Mouse (Mus musculus) ES-E14 (cell line): ENCODE data around the gene Nfib. TPM values are rescaled to one million over a fixed set of nuclear protein-coding genes. Genes with fewer than 3 reads are reported as not detected.

Experiments used
- DNase-seq: peaks from one replicate; pipeline ENCODE4 v3.0.0-alpha.2; 2013; ENCODE audit warnings: low read depth, low spot score
- H3K27ac ChIP-seq: 2 replicates; pipeline ENCODE4 v1.5.1; 2012; ENCODE audit warnings: low read depth, mild to moderate bottlenecking, low read length, moderate library complexity, mixed read lengths; ENCODE audit not compliant: poor library complexity, insufficient read depth, severe bottlenecking
- H3K36me3 ChIP-seq: 2 replicates; pipeline ENCODE4 v1.6.1; 2012; ENCODE audit warnings: mild to moderate bottlenecking, low read length, moderate library complexity, mixed read lengths; ENCODE audit not compliant: control insufficient read depth, poor library complexity, insufficient read depth, severe bottlenecking
- H3K4me1 ChIP-seq, 2 experiments: fragments of 150-350 bp in 1 of 2; sonication (generic) in 1 of 2; 2 replicates each; pipeline ENCODE4 v1.6.1; 2012; ENCODE audit warnings: low read length in 2 of 2, mild to moderate bottlenecking in 1 of 2, mixed read lengths in 1 of 2; ENCODE audit not compliant: control insufficient read depth in 2 of 2, insufficient read depth in 2 of 2, poor library complexity in 1 of 2
- H3K4me3 ChIP-seq, 2 experiments: fragments of 150-350 bp in 1 of 2; sonication (generic) in 1 of 2; 2 replicates each; pipeline ENCODE4 v1.5.1; 2012; ENCODE audit warnings: low read length in 2 of 2, low read depth in 1 of 2, mild to moderate bottlenecking in 1 of 2, mixed read lengths in 1 of 2; ENCODE audit not compliant: insufficient read depth in 1 of 2, poor library complexity in 1 of 2, severe bottlenecking in 1 of 2
- H3K9ac ChIP-seq: 2 replicates; pipeline ENCODE4 v1.6.1; 2012; ENCODE audit warnings: low read depth, mild to moderate bottlenecking, low read length, mixed read lengths; ENCODE audit not compliant: poor library complexity, insufficient read depth, severe bottlenecking
- H3K9me3 ChIP-seq: fragments of 150-350 bp; sonication (generic); 2 replicates; pipeline ENCODE4 v1.6.1; 2012; ENCODE audit warnings: low read depth, mild to moderate bottlenecking, low read length; ENCODE audit not compliant: control insufficient read depth, insufficient read depth
- CHD2 ChIP-seq: IDR thresholded peaks from 2 replicates; pipeline ENCODE4 v1.6.1; 2014; ENCODE audit warnings: mild to moderate bottlenecking, low read depth, low read length, inconsistent platforms
- HCFC1 ChIP-seq: IDR thresholded peaks from 2 replicates; pipeline ENCODE4 v1.6.1; 2012; ENCODE audit warnings: low read length, inconsistent platforms, borderline replicate concordance; ENCODE audit not compliant: insufficient read depth
- MAFK ChIP-seq: IDR thresholded peaks from 2 replicates; pipeline ENCODE4 v1.6.1; 2014; ENCODE audit warnings: mild to moderate bottlenecking, low read depth, low read length, inconsistent platforms; ENCODE audit not compliant: insufficient read depth
- ZC3H11A ChIP-seq: IDR thresholded peaks from 2 replicates; pipeline ENCODE4 v1.6.1; 2012; ENCODE audit warnings: low read depth, mild to moderate bottlenecking, inconsistent platforms, low read length, borderline replicate concordance
- ZNF384 ChIP-seq: IDR thresholded peaks from 2 replicates; pipeline ENCODE4 v1.6.1; 2012; ENCODE audit warnings: low read depth, low read length, inconsistent platforms
- in situ Hi-C, 2 experiments: fragments of 600-800 bp; cut with MboI; formaldehyde crosslinking; loops; one replicate each; pipeline ENCODE4 v1.15.1; 2025; ENCODE audit warnings: low sequenced_read_pairs in 2 of 2, inconsistent platforms in 1 of 2; ENCODE audit not compliant: unreplicated experiment in 2 of 2
- total RNA-seq: library from RNA; depleted of rRNA; stranded (reverse); fragments of 300-350 nt; gene quantifications from 2 replicates; pipeline ENCODE4 v1.2.3, GENCODE M21; 2012

Gene Nfib
- total RNA-seq, 1 experiment, result 8.9 TPM

DNA sequence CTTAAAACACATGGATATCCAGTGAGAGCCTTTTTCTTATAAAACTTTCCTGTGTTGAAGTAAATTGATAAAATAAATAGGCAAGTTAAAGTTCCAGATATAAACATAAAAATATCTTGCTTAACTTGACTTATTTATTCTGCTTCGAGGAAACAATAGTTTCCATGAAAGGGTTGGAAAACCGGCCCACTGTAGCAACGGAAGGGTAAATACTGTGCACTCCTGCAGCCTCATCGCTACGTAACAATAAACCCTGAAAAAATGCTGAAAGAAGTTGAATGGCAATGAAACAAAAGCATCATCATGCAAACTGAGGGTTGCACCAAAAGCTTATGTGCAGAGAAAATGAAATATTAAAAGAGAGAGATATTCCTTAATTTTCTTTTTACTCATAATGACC is 203.5 kb downstream of the Nfib start:
- in situ Hi-C loops, result no loop called here
- no peak overlapping the region for H3K4me3 ChIP-seq
- no peak overlapping the region for H3K27ac ChIP-seq

DNA sequence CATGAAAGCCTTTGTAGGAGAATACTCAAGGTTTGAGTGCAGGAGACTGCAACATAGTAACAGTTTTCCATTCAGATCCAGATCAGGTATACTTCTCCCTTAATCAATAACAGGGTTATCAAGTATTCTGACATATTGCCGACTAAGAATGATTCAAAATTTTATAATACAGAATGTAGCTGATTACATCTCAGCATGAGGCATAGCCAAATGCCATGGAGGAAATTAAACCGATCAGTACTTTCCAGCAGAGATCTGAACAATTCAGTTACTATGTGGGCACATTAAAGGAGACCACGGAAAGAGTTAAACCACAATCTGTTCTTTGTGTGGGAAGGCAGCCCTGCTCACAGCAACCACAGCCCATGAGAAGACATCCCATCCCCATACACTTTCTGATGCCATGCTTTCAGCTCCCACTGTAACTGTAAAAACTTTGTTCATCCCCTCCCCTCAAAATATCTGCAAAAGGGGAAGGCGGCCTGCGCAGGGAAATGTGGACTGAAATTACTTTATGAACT is 204.9 kb downstream of the Nfib start:
- Histone ChIP-seq H3K4me3 (no peak overlapping the region), H3K36me3 (peaks cover 7% of the 10 kb centered on the region), H3K9ac (no peak overlapping the region; the same call in 1 of the 2 replicates), H3K9me3 (no peaks in the 10 kb centered on the region), H3K4me1 (peaks cover 0 to 2% of the 10 kb centered on the region in 2 experiments; a peak in 1 of 4 replicates), H3K27ac (no peak overlapping the region)
- in situ Hi-C loops, result no loop called here
- TF ChIP-seq CHD2 (no peak), ZNF384 (no peak), ZC3H11A (no peak), HCFC1 (no peak), MAFK (no peak)
- no peak for DNase-seq

More for the DNA sequence above, 203.5 kb downstream of the Nfib start:
- TF ChIP-seq HCFC1 (no peak), CHD2 (no peak), ZC3H11A (no peak), ZNF384 (no peak), MAFK (no peak)
- no peak for DNase-seq
- no peaks in the 10 kb centered on the region for H3K9me3 ChIP-seq
- peaks cover 0 to 2% of the 10 kb centered on the region in 2 experiments; a peak in 1 of 4 replicates for H3K4me1 ChIP-seq
- H3K9ac ChIP-seq, result no peak overlapping the region
- H3K36me3 ChIP-seq, result peaks cover 7% of the 10 kb centered on the region

DNA sequence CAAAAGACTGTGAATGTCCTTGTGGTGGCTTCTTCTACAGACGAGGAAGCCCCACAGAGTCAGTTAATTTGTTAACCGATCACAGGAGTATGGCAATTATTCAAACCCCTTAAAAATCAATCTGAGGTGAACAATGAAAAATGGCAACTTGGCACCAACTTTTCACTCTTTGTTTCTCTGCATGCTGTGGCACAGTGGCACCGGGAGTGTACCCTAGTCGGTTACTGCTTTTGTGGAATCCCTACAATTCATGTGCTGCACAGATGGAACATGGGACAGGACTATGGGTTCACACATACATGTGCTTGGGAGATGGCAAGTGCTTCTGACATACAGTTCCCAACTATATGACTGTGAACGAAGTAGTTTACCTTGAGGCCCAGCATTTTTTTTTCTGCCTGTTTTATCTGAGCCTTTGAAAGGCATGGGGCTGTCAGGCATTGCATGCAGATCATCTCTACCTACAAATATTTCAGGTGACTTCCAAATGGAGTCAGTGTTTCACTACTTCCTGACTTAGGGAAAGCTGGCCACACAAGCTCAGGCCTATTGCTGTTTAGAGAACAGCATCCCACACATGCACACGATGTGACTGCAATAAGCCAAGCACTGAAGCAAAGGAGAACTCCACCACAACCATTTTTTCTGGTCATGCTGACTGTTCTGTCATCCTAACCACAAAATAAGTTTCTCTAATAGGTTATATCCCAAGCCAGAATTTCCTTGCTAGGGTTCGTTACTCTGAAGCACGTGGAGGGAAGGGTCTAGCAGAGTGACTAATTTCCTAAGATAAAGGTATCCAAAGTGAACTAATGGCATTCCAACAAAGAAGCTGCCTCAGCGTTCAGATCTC is 205.6 kb downstream of the Nfib start:
- H3K4me1 ChIP-seq, result peaks cover 0 to 2% of the 10 kb centered on the region in 2 experiments; a peak in 1 of 4 replicates
- no peak overlapping the region for H3K9ac ChIP-seq
- H3K27ac ChIP-seq, result no peak overlapping the region
- TF ChIP-seq ZNF384 (no peak), HCFC1 (no peak), CHD2 (no peak), ZC3H11A (no peak)
- no peak for DNase-seq
- in situ Hi-C loops, result no loop called here
- H3K36me3 ChIP-seq, result peaks cover 7% of the 10 kb centered on the region
- H3K9me3 ChIP-seq, result no peaks in the 10 kb centered on the region
- no peak overlapping the region for H3K4me3 ChIP-seq

DNA sequence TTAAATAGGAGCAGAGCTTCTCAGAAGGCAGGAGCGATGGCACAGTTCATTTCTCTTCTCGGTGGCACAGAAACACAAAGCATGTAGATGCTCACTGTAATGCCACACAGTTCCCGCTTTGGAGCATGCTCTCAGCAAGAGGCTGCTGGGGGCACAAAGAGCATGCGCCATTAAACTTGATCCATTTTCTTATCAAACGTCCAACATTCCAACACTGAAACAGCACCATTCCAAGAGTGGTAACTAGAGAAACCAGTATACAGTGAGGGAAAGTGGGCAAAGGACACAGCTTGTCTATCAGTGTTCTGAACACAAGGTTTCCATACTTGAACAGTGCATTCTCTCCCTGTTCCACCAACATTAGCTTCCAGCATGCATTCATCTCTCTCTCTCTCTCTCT is 206.3 kb downstream of the Nfib start:
- Histone ChIP-seq H3K9me3 (no peaks in the 10 kb centered on the region), H3K36me3 (peaks cover 7% of the 10 kb centered on the region), H3K4me1 (peaks cover 0 to 2% of the 10 kb centered on the region in 2 experiments; a peak in 1 of 4 replicates), H3K9ac (no peak overlapping the region), H3K4me3 (no peak overlapping the region), H3K27ac (no peak overlapping the region)
- DNase-seq, result no peak
- in situ Hi-C loops, result no loop called here
- TF ChIP-seq HCFC1, result no peak
- no peak for TF ChIP-seq ZC3H11A
- no peak for TF ChIP-seq MAFK
- TF ChIP-seq ZNF384, result no peak
- TF ChIP-seq CHD2, result no peak
